Mouse (Mus musculus) left cerebral cortex, postnatal 14 days (tissue): ENCODE data around the gene Bcl11b. TPM values are rescaled to one million over a fixed set of nuclear protein-coding genes. Genes with fewer than 3 reads are reported as not detected.

ENCODE experiments used
- DNase-seq, 2 experiments: peaks; one replicate each; pipeline ENCODE4 v3.0.0; 2021 to 2022; ENCODE audit warnings: low spot score in 2 of 2, mixed read lengths in 1 of 2
- intact Hi-C: fragments of 180-260 bp; cut with DNase I; formaldehyde crosslinking; loops from one replicate; pipeline ENCODE4 v1.15.1; 2025
- total RNA-seq, 2 experiments: library from RNA; stranded (reverse); gene quantifications; 2 replicates each; pipeline ENCODE4 v1.2.3; 2021

Bcl11b gene
- total RNA-seq, 2 experiments from 2014 or later, result 42.5 to 72.8 TPM

DNA sequence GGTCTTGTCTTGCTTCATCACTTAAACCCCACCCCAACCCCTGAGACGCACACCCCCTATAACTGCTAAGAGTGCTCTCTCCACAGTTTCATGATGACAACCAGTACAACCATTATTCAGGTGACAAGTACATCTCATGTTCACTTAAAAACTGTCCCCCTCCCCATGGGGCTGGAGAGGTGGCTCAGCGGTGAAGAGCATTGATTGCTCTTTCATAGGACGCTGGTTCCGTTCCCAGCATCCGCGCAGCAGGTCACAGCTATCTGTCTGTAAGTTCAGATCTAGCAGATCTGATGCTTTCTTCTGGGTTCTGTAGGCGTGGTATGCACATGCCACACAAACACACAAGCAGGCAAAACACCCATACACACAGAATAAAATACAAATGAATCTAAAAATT lies 81.2 kb downstream of the Bcl11b start:
- intact Hi-C loops, result no loop called here
- no peak for DNase-seq

GRCm38 (mm10) chr12:107921566-107921965 lies 81.8 kb downstream of the Bcl11b start:
- intact Hi-C loops, result no loop called here
- no peak for DNase-seq

DNA sequence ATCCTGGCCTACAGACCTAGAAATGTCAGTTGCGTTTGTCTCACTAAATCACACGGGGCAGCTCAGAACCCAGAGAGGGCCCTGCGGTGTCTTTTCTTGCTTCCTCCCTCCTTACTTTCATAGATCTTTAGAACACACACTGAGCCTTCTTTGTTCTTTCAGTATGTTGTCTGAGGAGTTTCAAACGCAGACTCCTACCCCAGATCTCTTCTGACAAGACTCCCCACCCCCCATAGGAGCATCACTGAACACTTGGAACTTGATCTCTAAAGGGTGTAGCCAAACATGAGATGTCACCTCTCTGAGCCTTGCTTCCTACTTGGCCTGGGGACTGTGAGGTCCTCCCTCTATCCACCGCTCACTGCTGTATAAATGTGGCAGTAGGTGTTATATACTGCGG lies 82.2 kb downstream of the Bcl11b start:
- DNase-seq, result no peak
- intact Hi-C loops, result no loop called here

DNA sequence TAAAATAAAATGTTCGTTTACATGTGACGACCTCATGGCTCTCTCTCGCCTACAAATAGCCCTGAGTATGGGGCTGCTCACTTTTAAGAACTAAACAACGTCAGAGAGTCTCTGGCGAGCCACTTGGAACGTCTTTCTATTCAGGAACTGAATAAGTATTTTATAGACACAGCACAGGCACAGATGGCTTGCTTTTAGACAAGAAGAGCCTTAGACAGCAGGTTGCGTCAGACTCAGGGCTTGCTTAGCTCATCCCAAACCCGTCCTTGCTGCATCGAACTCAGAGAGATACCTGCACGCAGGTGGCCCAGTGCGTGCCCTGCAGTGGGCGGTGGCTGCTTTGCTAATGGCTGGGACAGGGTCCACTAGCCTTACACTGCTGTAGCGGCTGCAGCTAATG lies 82.7 kb downstream of the Bcl11b start:
- DNase-seq, result peak; percentile 34 to 35
- intact Hi-C loops, result no loop called here

DNA sequence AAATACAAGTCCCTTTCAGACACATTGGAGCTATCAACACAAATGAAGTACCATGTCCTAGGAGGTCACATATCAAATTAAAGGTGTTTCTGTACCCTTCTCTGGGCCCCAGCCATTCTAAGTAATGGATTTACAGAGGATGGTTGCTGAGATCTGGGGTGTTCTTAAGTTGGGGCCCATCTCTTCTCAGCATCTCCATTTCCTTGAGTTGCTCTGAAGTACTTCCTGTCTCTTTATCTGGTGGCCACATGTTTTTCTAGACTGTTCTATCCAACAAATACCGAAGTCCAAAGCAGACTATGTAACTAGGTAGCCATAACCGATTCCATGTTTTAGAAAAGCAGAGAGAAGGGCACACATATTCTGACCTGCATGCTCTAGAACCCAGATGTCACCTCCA lies 83.3 kb downstream of the Bcl11b start:
- DNase-seq, result no peak
- intact Hi-C loops, result no loop called here

DNA sequence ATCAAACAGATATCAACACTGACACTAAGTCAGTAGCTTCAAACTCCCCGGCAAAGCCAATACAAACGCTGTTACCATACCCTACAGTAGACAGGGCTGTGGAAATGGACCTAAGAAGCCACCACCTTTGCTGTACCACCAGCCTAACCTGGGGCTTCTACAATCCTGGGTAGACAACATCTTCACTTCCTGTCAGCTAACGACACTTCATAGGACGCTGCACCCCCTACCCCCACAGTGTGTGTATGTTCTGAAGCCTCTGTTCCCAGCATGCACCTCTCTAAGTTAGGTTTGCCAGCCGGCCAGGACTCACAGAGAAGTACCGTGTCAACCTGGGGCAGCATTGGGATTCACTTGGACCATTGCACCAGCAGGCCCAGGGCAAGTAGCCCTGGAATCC lies 84.6 kb downstream of the Bcl11b start:
- no peak for DNase-seq
- intact Hi-C loops, result no loop called here

- intact Hi-C loops, result no loop called here
- no peak for DNase-seq
Observed at GRCm38 (mm10) chr12:107916008-107916407, 87.4 kb downstream of the Bcl11b start.

GRCm38 (mm10) chr12:107915396-107915795 lies 88.0 kb downstream of the Bcl11b start:
- intact Hi-C loops, result no loop called here
- DNase-seq, result no peak

DNA sequence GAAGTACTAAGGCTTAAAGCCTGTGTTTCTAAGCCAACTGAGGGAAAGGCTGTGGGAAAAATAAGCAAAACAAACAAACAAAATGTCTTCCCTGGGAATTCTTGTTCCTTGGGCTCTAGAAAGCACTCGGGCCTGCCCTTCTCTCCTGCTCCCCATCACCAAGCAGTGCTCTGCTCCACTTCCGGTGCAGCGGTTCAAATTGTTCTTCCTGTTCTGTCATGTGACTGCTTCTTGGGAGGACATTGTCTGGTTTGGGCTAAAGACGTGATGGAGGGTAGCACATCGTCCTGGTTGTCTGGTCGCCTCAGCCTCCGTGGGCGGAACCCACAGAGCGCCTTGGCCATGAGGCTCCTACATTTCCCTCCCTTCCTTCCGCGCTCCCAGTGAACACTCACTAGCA lies 94.6 kb downstream of the Bcl11b start:
- intact Hi-C loops, result no loop called here

DNA sequence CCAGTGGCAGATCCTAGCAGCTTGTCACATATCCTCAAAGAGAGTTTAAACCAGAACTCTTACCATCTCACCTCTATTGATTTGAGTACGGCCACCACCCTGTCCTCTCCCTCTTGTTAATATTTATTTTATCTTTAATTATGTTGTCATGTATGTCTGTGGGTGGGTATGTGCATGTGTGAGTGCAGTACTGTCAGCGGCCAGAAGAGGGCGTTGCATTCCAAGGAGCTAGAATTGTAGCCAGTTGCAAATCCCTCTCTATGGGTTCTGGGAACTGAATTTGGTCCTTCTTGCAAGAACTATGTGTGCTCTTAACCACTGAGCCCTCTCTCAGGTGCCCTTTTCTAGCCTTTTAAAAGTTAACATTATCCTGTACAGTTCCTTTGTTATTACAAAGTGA lies 98.1 kb downstream of the Bcl11b start:
- no peak for DNase-seq

More for the DNA sequence above, 94.6 kb downstream of the Bcl11b start:
- DNase-seq, result no peak

GRCm38 (mm10) chr12:107904457-107904856 lies 98.9 kb downstream of the Bcl11b start:
- intact Hi-C loops, result no loop called here
- DNase-seq, result no peak

More for the DNA sequence above, 98.1 kb downstream of the Bcl11b start:
- intact Hi-C loops, result no loop called here

- DNase-seq, result no peak
- intact Hi-C loops, result no loop called here
Observed at GRCm38 (mm10) chr12:107903949-107904348, 99.5 kb downstream of the Bcl11b start.

DNA sequence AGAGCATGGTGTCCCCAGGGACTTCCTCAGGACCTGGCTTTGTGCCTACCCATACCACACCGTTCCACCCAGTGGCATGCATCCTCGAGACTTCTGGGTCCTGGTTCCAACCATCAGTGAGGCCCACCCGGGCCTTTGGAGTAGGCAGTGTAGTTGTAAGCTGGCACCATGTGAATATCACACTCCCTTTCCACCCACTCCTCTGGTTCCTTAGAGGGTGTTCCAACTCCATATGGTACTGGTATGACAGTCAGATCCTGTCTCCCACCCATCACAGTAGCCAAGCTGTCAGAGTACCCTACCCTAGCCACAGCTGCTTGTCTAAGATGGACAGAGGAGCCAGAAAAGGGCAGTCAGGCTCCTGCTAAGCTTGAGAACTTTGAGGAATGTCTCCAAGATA lies 112.0 kb downstream of the Bcl11b start:
- peak in 1 of 2 experiments; percentile 35 for DNase-seq
- intact Hi-C loops, result no loop called here

DNA sequence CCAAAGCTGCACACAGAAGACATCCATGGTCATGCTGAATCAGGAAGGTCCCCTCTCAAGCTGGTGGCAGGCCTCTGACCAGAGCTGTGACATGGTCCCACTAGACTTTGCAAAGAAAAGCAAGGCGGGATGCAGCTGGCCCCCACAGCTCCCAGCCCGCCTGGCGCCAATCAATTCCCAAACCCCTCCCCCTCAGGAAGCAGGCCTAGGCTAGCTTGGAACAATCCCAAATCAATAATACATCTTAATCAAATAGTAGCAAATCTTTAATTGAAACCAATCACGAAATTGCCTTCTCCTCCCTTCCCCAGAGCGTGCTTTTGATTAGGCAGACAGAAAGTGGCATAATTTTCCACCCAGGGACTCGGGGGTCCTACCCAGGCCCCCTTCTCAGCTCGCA lies 113.1 kb downstream of the Bcl11b start:
- no peak for DNase-seq
- intact Hi-C loops, result no loop called here

DNA sequence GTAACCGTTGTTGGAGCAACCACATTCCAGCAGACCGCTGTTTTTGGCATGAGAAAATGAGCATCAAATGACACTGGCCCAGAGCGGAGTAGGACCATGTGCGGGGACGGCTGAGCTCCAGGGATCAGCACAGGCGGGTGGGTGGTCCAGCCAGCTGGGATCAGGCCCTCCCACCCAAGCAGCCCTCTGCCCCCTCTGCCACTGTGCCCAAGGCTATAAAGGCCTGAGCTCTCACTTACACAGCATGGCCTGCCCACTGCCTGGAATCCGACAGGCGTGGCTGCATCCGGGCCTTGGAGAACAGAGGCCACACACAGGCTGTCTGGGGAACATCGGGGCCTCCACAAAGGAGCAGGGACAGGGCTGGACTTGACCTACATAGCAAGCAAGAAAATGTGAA lies 113.6 kb downstream of the Bcl11b start:
- DNase-seq, result no peak
- intact Hi-C loops, result no loop called here

DNA sequence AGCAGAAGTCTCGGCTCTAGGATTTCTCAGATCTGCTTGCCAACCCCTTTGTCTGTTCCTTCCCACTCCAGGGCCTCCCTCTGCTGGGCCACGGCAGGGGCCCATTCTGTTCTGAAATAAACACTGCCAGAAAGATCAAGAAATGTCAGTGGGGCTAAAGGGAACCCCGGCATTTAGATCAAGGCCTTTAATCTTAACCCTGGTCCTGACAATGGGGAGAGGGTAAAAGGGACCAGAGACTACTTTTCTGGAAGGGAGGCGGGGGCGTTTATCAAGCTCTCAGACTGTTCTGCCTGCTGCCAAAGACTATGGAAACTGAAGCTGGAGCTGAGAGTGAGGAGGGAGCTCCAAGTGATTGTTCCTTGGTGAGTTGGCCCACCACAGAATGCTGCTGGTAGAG lies 114.8 kb downstream of the Bcl11b start:
- intact Hi-C loops, result no loop called here
- DNase-seq, result no peak

GRCm38 (mm10) chr12:107888049-107888448 lies 115.4 kb downstream of the Bcl11b start:
- no peak for DNase-seq
- intact Hi-C loops, result no loop called here

DNA sequence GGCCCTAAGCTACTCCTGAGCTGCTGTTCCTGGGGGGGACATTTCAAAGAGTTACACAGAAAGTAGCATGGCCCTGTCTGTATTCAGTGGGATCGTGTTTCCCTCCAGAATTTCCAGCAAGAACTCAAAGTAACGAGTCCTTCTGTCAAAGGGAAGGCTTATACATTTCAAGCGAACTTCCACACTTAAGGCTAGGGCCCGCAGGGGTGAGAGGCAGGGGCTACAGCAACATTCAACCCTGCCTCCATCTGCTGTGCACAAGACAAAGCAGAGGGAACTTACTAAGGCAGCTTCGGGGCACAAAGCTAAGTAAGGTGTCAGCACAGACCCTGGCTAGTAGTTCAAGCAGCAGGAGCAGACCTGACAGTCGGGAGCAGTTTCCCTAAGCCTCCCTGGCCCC lies 115.8 kb downstream of the Bcl11b start:
- intact Hi-C loops, result no loop called here
- DNase-seq, result no peak

DNA sequence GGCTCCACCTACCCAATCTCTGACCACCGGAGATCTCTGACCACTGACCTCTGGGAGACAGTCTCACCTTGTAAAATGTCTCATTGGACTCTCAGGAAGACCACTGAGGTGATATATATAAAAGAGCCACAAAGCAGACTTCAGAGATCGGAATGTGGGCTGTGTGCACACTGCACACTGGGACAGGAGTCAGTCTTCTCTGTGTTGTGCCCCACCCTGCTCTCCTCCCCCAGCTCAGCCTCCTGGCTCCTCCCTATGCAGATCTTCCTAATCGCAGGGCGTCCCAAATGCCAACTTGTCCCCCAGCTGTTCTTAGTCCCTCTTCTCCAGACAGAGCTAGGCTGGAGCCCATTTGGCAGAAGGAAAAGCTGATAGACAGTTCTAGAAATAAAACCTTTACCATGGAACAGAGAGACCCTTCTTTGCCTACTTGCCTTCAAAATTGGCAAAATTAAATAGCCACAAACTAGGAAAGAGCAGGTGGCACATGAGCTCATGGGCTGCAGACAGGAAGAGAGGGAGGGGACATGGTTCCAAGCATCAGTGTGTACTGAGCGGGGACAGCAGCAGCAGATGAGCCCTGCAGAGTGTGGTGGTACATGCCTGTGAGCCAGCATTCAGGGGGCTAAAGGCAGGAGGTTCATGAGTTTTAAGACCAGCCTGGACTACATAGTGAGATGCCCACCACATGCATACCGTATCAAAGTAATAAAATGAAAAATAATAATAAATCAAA lies 118.9 kb downstream of the Bcl11b start:
- intact Hi-C loops, result no loop called here
- no peak for DNase-seq

DNA sequence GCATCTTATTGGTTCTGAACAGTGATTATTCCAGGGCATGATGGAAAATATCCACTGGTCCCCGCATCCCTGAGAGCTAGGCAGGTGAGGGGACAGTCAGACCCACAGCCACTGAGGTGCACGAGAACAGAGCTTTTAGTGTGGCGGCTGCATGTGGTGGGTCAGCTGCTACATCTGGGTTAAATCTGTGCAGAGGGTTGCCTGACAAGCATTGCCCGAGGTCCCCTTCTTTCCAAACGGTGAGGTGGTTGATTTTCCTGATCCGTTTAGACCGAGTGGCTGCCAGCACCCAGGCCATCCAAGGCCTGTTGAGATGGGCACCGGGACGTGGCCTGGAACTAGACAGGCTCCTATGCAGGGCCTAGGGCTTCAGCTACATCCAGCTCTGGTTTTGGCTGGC lies 121.7 kb downstream of the Bcl11b start:
- no peak for DNase-seq
- intact Hi-C loops, result no loop called here

GRCm38 (mm10) chr12:107880748-107881147 lies 122.7 kb downstream of the Bcl11b start:
- intact Hi-C loops, result no loop called here
- no peak for DNase-seq
